Mouse (Mus musculus): ENCODE data around the gene Gm26992.
"Not testable (repeated sequence)": the region's sequence is repeated elsewhere in the genome, so short reads cannot be mapped to it uniquely, and the experiment has no call there.

The Gm26992 gene

DNA sequence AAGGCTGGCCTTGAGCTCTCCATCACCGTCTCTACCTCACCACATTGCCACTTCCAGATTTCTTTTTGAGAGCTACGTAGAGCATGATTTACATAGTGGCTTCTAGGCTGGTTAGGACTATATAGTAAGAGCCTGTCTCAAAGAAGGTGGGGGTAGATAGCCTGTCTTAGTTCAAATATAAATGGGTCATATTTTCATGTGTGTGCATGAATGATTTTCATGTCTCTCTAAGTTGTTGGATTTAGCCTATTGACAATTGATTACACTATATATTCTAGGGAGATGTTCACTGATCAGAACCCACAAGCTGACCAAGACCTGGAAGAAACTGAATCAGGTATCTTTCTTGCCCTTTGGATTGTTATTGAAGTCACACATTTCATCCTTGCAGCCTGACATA is at the start of gene Gm26992:
Gm26992 (plus strand) TSS at position 301 of the 400 bp plus-strand sequence.
- no peak for DNase-seq (ENCODE audit: low read depth, low spot score)

DNA sequence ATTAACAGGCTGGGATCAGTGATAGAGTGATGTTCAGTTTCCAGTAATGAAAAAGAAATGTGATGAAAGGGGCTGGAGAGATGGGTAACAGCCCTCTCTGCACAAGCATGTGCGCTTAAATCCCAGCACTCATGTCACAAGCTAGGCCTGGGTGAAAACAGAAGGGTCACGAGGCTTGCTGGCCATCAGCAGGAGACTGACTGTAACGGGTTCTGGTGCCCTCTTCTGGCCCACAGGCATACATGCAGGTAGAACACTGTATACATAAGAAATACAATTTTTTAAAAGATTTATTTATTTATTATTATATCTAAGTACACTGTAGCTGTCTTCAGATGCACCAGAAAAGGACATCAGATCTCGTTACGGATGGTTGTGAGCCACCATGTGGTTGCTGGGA is 47.6 kb upstream of the Gm26992 start:
- no peak for DNase-seq (ENCODE audit: low read depth, low spot score)

GRCm38 (mm10) chrX:103384528-103384927 is 37.3 kb upstream of the Gm26992 start:
- no peak for DNase-seq (ENCODE audit: low read depth, low spot score)

GRCm38 (mm10) chrX:103388131-103388530 is 33.7 kb upstream of the Gm26992 start:
- no peak for DNase-seq (ENCODE audit: low read depth, low spot score)

DNA sequence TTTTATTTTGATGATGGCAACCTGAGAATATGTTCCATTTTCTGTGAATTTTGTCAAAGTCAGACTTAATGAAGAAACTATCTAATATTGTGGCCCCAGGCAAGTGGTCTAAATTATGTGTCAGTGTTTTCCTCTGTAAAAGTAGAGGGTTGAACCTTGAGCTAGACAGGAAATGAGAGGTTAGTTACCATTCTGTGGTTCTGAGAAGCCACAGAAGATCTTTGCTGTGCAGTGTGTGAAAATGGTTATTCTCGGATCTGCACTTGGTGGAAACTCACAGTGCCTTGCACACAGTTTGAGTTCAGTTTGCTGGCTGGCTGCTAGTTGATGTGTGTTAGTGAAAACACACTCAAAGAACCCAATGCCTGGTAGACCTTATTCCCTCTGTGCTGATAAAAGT is 28.0 kb upstream of the Gm26992 start:
- no peak for DNase-seq (ENCODE audit: low read depth, low spot score)

- DNase-seq (ENCODE audit: low read depth, low spot score): no peak
These were observed 16.8 kb upstream of the Gm26992 start for GRCm38 (mm10) chrX:103405021-103405420.

DNA sequence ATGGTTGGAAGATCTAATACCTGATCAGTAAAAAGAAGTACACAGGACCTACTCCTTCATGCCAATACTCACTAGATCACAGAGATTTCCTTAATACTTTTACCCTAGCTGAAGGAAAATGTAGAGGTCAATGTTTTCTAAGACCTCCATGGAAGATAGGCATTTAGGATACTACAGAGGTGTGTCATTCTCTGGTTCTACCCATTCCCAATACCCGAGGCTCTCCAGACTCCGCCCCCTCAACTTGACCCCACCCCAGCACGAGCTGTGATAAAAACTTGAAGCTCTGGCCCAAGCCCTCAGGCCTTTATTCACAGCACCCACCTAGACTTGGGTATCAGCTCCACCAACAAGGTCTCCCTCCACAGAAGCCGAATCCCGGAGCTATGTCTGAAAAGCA is 7.6 kb upstream of the Gm26992 start, which contains the start of gene Tsx:
Tsx (plus strand) TSS at position 301 of the 400 bp plus-strand sequence.
- DNase-seq (ENCODE audit: low read depth, low spot score): no peak

DNA sequence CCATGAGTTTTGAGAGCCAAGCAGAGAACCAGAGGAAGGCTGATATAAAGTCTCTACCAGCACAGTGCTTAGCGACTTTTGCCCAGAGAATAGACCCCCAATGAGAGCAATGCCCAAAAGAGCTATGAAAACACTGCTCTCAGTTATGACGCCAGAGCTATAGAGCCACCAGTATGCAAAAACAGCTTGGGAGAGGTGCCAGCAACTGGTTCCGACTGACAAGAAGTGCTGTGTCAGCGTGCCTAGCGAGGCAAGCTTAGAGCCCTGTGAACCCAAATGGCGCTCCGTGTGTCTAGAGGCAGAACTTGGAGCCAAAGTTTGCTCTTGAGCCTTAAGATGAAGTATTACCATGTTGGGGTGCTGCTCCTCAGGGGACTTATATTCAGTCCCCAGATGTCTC is 5.9 kb downstream of the Gm26992 start:
- DNase-seq (ENCODE audit: low read depth, low spot score): no peak

DNA sequence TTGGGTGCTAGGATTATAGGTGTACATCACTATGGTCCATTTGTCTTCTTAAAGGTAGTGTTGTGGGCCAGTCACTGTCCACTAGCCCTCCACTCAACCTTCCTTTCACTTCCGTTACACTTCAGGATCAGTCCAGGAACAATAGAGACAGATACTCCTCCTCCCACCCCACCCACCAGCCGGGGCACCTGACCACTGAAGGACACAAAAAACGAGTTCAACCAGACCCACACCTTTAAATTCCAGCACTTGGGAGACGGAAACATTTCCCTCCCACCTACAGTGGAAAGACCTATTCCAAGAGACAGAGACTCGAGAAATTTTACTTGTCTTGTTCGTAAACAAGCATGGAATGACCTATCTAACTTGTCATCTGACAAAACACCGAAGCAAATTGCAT is 10.5 kb downstream of the Gm26992 start:
- DNase-seq (ENCODE audit: low read depth, low spot score): no peak

DNA sequence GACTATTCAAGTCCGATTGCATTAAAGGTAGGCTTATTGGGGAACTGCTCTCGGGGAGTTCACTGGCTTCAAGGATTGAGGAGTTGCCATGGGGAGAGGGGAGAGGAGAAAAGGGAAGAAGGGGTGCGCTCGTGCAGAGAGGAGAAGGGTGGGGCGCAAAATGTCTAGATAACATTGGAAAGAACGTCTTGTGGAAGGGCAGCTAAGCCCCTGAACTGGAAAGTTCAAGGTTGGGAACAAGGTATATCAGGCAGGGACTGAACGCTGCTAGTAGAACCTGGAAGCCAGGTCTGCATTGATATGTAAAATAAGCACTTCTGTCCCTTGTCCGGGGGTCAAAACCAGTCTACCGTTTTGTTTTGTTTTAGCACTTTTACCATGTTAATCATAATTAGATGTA is 16.2 kb downstream of the Gm26992 start:
- DNase-seq (ENCODE audit: low read depth, low spot score): no peak

- DNase-seq (ENCODE audit: low read depth, low spot score): peak; percentile 56
These were observed 19.0 kb downstream of the Gm26992 start for GRCm38 (mm10) chrX:103440803-103441202.

GRCm38 (mm10) chrX:103443755-103444154 is 21.9 kb downstream of the Gm26992 start:
- DNase-seq (ENCODE audit: low read depth, low spot score): peak; percentile 28

DNA sequence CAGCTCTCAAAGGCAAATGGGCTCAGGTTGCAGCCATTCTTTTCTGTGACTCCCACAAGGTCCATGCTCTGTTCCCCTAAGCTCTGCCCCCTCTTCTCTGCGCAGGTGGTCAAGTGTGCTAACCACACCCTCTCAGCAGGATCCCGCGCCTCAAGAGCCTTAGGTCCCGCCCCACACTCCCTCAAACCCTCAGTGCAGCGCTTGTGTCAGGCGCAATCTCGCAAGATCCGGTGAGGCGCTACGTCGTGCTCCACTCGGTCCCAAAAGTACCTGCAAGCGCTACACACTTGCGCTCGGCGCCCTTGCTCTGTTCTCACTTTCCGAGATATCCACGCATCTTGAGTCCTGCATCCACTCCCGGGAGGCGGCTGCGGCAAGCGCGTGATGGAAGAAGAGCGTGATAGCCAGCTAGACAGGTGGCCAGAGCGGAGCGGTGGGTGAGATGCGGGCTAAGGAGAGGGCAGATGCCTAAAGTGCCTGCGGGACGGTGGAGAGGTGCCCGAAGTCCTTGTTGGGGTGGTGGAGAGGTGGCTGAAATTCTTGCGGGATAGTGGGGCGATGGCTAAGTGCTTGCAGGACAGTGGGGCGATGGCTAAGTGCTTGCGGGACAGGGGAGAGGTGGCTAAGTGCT is 25.8 kb downstream of the Gm26992 start:
- no peak for DNase-seq (ENCODE audit: low read depth, low spot score)

DNA sequence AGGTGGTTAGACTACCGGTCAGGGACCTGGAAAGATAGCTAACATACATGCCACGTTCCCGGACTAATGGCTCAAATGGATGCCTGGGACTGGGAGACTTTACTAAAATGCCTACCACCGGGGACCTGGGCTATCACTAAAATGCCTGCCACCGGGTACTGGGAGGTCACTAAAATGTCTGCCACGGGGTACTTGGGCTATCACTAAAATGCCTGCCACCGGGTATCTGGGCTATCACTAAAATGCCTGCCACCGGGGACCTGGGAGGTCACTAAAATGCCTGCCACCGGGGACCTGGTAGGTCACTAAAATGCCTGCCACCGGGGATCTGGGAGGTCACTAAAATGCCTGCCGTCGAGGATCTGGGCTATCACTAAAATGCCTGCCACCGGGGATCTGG is 26.6 kb downstream of the Gm26992 start:
- DNase-seq (ENCODE audit: low read depth, low spot score): not testable (repeated sequence)

DNA sequence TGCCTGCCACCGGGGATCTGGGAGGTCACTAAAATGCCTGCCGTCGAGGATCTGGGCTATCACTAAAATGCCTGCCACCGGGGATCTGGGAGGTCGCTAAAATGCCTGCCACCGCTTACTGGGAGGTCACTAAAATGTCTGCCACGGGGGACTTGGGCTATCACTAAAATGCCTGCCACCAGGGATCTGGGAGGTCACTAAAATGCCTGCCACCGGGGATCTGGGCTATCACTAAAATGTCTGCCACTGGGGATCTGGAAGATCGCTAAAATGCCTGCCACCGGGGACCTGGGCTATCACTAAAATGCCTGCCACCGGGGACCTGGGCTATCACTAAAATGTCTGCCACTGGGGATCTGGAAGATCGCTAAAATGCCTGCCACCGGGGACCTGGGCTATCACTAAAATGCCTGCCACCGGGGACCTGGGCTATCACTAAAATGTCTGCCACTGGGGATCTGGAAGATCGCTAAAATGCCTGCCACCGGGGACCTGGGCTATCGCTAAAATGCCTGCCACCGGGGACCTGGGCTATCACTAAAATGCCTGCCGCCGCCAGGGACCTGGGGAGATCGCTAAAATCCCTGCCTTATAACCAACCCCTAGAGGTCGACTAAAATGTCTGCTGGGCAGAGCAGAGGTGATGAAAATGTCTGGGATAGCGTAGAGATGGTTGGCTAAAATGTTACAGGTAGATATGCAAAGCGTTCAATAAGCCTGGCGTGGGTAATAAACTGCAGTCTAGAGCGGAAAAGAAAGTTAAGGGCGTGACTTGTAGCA is 27.3 kb downstream of the Gm26992 start:
- DNase-seq (ENCODE audit: low read depth, low spot score): not testable (repeated sequence)

GRCm38 (mm10) chrX:103452815-103453214 is 31.0 kb downstream of the Gm26992 start:
- DNase-seq (ENCODE audit: low read depth, low spot score): no peak

- no peak for DNase-seq (ENCODE audit: low read depth, low spot score)
These were observed 38.2 kb downstream of the Gm26992 start for GRCm38 (mm10) chrX:103460056-103460455.

- no peak for DNase-seq (ENCODE audit: low read depth, low spot score)
These were observed 47.2 kb downstream of the Gm26992 start for GRCm38 (mm10) chrX:103468998-103469397.

- DNase-seq (ENCODE audit: low read depth, low spot score): no peak
These were observed 50.5 kb downstream of the Gm26992 start for GRCm38 (mm10) chrX:103472346-103472745.

DNA sequence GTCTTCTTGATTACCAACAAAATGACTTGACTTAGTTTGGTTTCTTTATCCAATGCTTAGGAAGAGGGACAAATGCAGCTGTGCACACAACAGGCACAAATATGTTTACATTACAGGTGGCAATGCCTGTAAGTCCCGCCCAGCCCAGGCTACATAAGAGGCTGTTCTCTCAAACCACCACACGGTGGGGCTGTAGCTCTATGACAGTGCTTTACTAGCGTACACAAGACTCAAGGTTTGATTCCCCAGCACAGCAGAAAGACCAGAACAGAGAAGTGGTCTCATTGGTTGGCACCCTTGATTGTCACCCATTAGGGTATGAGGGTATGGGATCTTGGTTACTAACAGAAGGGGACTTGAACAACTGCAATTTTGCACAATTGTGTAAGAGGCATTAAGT is 55.7 kb downstream of the Gm26992 start:
- peak; percentile 58 for DNase-seq (ENCODE audit: low read depth, low spot score)

GRCm38 (mm10) chrX:103481243-103482096 is 59.7 kb downstream of the Gm26992 start:
- no peak for DNase-seq (ENCODE audit: low read depth, low spot score)

- no peak for DNase-seq (ENCODE audit: low read depth, low spot score)
These were observed 60.3 kb downstream of the Gm26992 start for GRCm38 (mm10) chrX:103482097-103482451.
